Mouse (Mus musculus) liver, postnatal 0 days (tissue): Measurements from ENCODE around the gene Sypl.

Experiments
- CTCF ChIP-seq: sonication (generic); IDR thresholded peaks from 2 replicates; pipeline ENCODE4 v1.5.1; 2016; ENCODE audit warnings: antibody characterized with exemption, low read depth
- EP300 ChIP-seq: IDR thresholded peaks from 2 replicates; pipeline ENCODE4 v1.6.1; 2016; ENCODE audit warnings: antibody characterized with exemption, low read depth, mild to moderate bottlenecking

- TF ChIP-seq CTCF (0 out of 2 replicates have a peak, but pooled peaks have one; percentile 16), EP300 (no peak)
Observed at GRCm38 (mm10) chr12:32919091-32919490, 34.6 kb upstream of the Sypl start.
